Mouse (Mus musculus) CH12.LX (cell line): Measurements from ENCODE around the gene Trmt10b. TPM values are rescaled to one million over a fixed set of nuclear protein-coding genes. Genes with fewer than 3 reads are reported as not detected.

ENCODE experiments used
- DNase-seq: peaks from one replicate; pipeline ENCODE4 v3.0.0-alpha.2; 2013; ENCODE audit errors: extremely low read depth
- H3K27ac ChIP-seq: 2 replicates; pipeline ENCODE4 v1.5.1; 2012; ENCODE audit warnings: low read depth, mild to moderate bottlenecking, control low read depth, moderate library complexity; ENCODE audit not compliant: insufficient read depth
- H3K27me3 ChIP-seq: replicated peaks from 2 replicates; pipeline ENCODE3; 2012; ENCODE audit warnings: inconsistent platforms
- H3K36me3 ChIP-seq, 2 experiments: replicated peaks in 1 of 2; 2 replicates each; pipeline versions ENCODE3 to v1.6.1; 2012; ENCODE audit warnings: inconsistent platforms in 1 of 2, low read length in 1 of 2, mild to moderate bottlenecking in 1 of 2, mixed read lengths in 1 of 2, moderate library complexity in 1 of 2; ENCODE audit not compliant: control insufficient read depth in 1 of 2, insufficient read depth in 1 of 2
- H3K4me1 ChIP-seq, 2 experiments: 2 replicates each; pipeline ENCODE4 v1.6.1; 2012; ENCODE audit warnings: inconsistent platforms in 1 of 2, moderate library complexity in 1 of 2; ENCODE audit not compliant: insufficient read depth in 2 of 2, control insufficient read depth in 1 of 2
- H3K4me2 ChIP-seq: 2 replicates; pipeline ENCODE4 v1.6.1; 2012; ENCODE audit warnings: low read depth, mild to moderate bottlenecking, control low read depth; ENCODE audit not compliant: poor library complexity, insufficient read depth, severe bottlenecking
- H3K4me3 ChIP-seq, 3 experiments: fragments of 150-350 bp in 1 of 3; sonication (generic) in 1 of 3; replicated peaks in 1 of 3; 2 replicates each; pipeline versions ENCODE3 to v1.5.1; 2011 to 2012; ENCODE audit warnings: low read depth in 2 of 3, low read length in 2 of 3, mild to moderate bottlenecking in 2 of 3, moderate library complexity in 2 of 3, control low read depth in 1 of 3, improper control_type of control experiment in 1 of 3, inconsistent platforms in 1 of 3, mixed read lengths in 1 of 3; ENCODE audit not compliant: poor library complexity in 1 of 3
- H3K79me2 ChIP-seq: replicated peaks from 2 replicates; pipeline ENCODE4 v1.6.1; 2012; ENCODE audit warnings: mild to moderate bottlenecking, moderate library complexity; ENCODE audit not compliant: control insufficient read depth, poor library complexity, insufficient read depth, severe bottlenecking; ENCODE audit errors: extremely low read depth
- H3K9ac ChIP-seq: 2 replicates; pipeline ENCODE4 v1.6.1; 2012; ENCODE audit warnings: low read depth, mild to moderate bottlenecking, control low read depth, moderate library complexity; ENCODE audit not compliant: insufficient read depth
- H3K9me3 ChIP-seq: replicated peaks from 2 replicates; pipeline ENCODE3; 2012; ENCODE audit warnings: low read length, inconsistent platforms, mixed read lengths
- BHLHE40 ChIP-seq: IDR thresholded peaks from 2 replicates; pipeline ENCODE4 v1.6.1; 2011; ENCODE audit warnings: mild to moderate bottlenecking, low read depth, low read length, improper control_type of control experiment
- CHD1 ChIP-seq: IDR thresholded peaks from 2 replicates; pipeline ENCODE4 v1.6.1; 2012; ENCODE audit warnings: low read depth, low read length, improper control_type of control experiment, inconsistent platforms
- CHD2 ChIP-seq: IDR thresholded peaks from 2 replicates; pipeline ENCODE4 v1.6.1; 2011; ENCODE audit warnings: low read length, improper control_type of control experiment
- E2F4 ChIP-seq: IDR thresholded peaks from 2 replicates; pipeline ENCODE4 v1.6.1; 2011; ENCODE audit warnings: low read depth, low read length, improper control_type of control experiment; ENCODE audit not compliant: insufficient replicate concordance
- ELF1 ChIP-seq: IDR thresholded peaks from 2 replicates; pipeline ENCODE4 v1.6.1; 2014; ENCODE audit warnings: low read depth, mild to moderate bottlenecking, inconsistent platforms, low read length, improper control_type of control experiment
- EP300 ChIP-seq: IDR thresholded peaks from 2 replicates; pipeline ENCODE4 v1.6.1; 2011; ENCODE audit warnings: low read length, improper control_type of control experiment
- ETS1 ChIP-seq: conservative IDR thresholded peaks from 2 replicates; pipeline ENCODE4 v1.6.1; 2012; ENCODE audit warnings: low read depth, mild to moderate bottlenecking, inconsistent platforms, low read length, improper control_type of control experiment, moderate library complexity
- GABPA ChIP-seq: IDR thresholded peaks from 2 replicates; pipeline ENCODE4 v1.6.1; 2012; ENCODE audit warnings: low read depth, low read length, improper control_type of control experiment, inconsistent platforms; ENCODE audit not compliant: insufficient replicate concordance
- HCFC1 ChIP-seq: IDR thresholded peaks from 2 replicates; pipeline ENCODE4 v1.6.1; 2012; ENCODE audit warnings: low read depth, mild to moderate bottlenecking, inconsistent platforms, low read length, improper control_type of control experiment
- IRF4 ChIP-seq: IDR thresholded peaks from 2 replicates; pipeline ENCODE4 v1.6.1; 2014; ENCODE audit warnings: low read depth, mild to moderate bottlenecking, inconsistent platforms, low read length, improper control_type of control experiment
- JUN ChIP-seq: IDR thresholded peaks from 2 replicates; pipeline ENCODE4 v1.6.1; 2011; ENCODE audit warnings: low read depth, mild to moderate bottlenecking, low read length, improper control_type of control experiment, moderate library complexity; ENCODE audit not compliant: insufficient read depth
- JUND ChIP-seq: conservative IDR thresholded peaks from 2 replicates; pipeline ENCODE4 v1.6.1; 2011; ENCODE audit warnings: low read depth, low read length, improper control_type of control experiment
- KAT2A ChIP-seq: IDR thresholded peaks from 2 replicates; pipeline ENCODE4 v1.6.1; 2012; ENCODE audit warnings: low read length, improper control_type of control experiment, inconsistent platforms; ENCODE audit not compliant: insufficient replicate concordance
- MAX ChIP-seq: IDR thresholded peaks from 2 replicates; pipeline ENCODE4 v1.6.1; 2011; ENCODE audit warnings: low read length, improper control_type of control experiment
- MEF2A ChIP-seq: IDR thresholded peaks from 2 replicates; pipeline ENCODE4 v1.6.1; 2014; ENCODE audit warnings: low read depth, mild to moderate bottlenecking, inconsistent platforms, low read length, improper control_type of control experiment, borderline replicate concordance
- MXI1 ChIP-seq: IDR thresholded peaks from 2 replicates; pipeline ENCODE4 v1.6.1; 2011; ENCODE audit warnings: mild to moderate bottlenecking, low read depth, low read length, improper control_type of control experiment
- MYC ChIP-seq: IDR thresholded peaks from 2 replicates; pipeline ENCODE4 v1.6.1; 2011; ENCODE audit warnings: low read depth, mild to moderate bottlenecking, improper control_type of control experiment, low read length
- NELFE ChIP-seq: IDR thresholded peaks from 2 replicates; pipeline ENCODE4 v1.6.1; 2011; ENCODE audit warnings: low read depth, low read length, improper control_type of control experiment
- NRF1 ChIP-seq: IDR thresholded peaks from 2 replicates; pipeline ENCODE4 v1.6.1; 2014; ENCODE audit warnings: low read depth, mild to moderate bottlenecking, inconsistent platforms, low read length, improper control_type of control experiment, moderate library complexity
- PAX5 ChIP-seq: IDR thresholded peaks from 2 replicates; pipeline ENCODE4 v1.6.1; 2012; ENCODE audit warnings: low read length, inconsistent platforms, mixed read lengths
- POLR2A ChIP-seq: IDR thresholded peaks from 2 replicates; pipeline ENCODE4 v1.6.1; 2011; ENCODE audit warnings: low read depth, mild to moderate bottlenecking, improper control_type of control experiment, low read length
- POLR2AphosphoS2 ChIP-seq: IDR thresholded peaks from 2 replicates; pipeline ENCODE4 v1.6.1; 2011; ENCODE audit warnings: low read depth, low read length, improper control_type of control experiment
- RAD21 ChIP-seq: IDR thresholded peaks from 2 replicates; pipeline ENCODE4 v1.6.1; 2011; ENCODE audit warnings: low read depth, mild to moderate bottlenecking, low read length, improper control_type of control experiment, moderate library complexity
- RCOR1 ChIP-seq: conservative IDR thresholded peaks from 2 replicates; pipeline ENCODE4 v1.6.1; 2012; ENCODE audit warnings: low read depth, mild to moderate bottlenecking, inconsistent platforms, low read length, improper control_type of control experiment
- SIN3A ChIP-seq: IDR thresholded peaks from 2 replicates; pipeline ENCODE4 v1.6.1; 2012; ENCODE audit warnings: low read length, improper control_type of control experiment, inconsistent platforms
- TBP ChIP-seq: conservative IDR thresholded peaks from 2 replicates; pipeline ENCODE4 v1.6.1; 2011; ENCODE audit warnings: low read depth, low read length, improper control_type of control experiment
- TCF12 ChIP-seq: IDR thresholded peaks from 2 replicates; pipeline ENCODE4 v1.6.1; 2014; ENCODE audit warnings: low read depth, mild to moderate bottlenecking, inconsistent platforms, low read length, improper control_type of control experiment
- UBTF ChIP-seq: IDR thresholded peaks from 2 replicates; pipeline ENCODE4 v1.6.1; 2012; ENCODE audit warnings: low read depth, mild to moderate bottlenecking, inconsistent platforms, low read length, improper control_type of control experiment, moderate library complexity
- USF2 ChIP-seq: conservative IDR thresholded peaks from 2 replicates; pipeline ENCODE4 v1.6.1; 2011; ENCODE audit warnings: low read depth, low read length, improper control_type of control experiment
- ZKSCAN1 ChIP-seq: IDR thresholded peaks from 2 replicates; pipeline ENCODE4 v1.6.1; 2012; ENCODE audit warnings: low read depth, inconsistent platforms, low read length, improper control_type of control experiment, borderline replicate concordance
- dilution Hi-C: fragments of 300-500 bp; cut with MboI; formaldehyde crosslinking; loops from 2 replicates; pipeline ENCODE4 v1.14.3; 2020; ENCODE audit warnings: low sequenced_read_pairs; ENCODE audit not compliant: extremely low pct_unique_long_range_greater_than_20kb, extremely low pct_ligation_motif_present
- in situ Hi-C: fragments of 300-500 bp; cut with MboI; formaldehyde crosslinking; loops from 3 replicates; pipeline ENCODE4 v1.14.3; 2019; ENCODE audit warnings: low sequenced_read_pairs, low pct_ligation_motif_present, low pct_unique_long_range_greater_than_20kb, mixed read lengths
- polyA plus RNA-seq: library from polyadenylated mRNA; unstranded; fragments of >175 nt; gene quantifications from 2 replicates; pipeline ENCODE4 v1.2.1, GENCODE M21; 2012; ENCODE audit warnings: low read depth; ENCODE audit not compliant: insufficient read length
- total RNA-seq, 2 experiments: library from RNA; depleted of rRNA; stranded (reverse); fragments of 300-350 nt in 1 of 2; fragments of >200 nt in 1 of 2; gene quantifications; 2 replicates each; pipeline ENCODE4 v1.2.3; 2012 to 2014

The Trmt10b gene
- total and polyA plus RNA-seq, 3 experiments, result 7.6 to 13.4 (median 9.5) TPM

GRCm38 (mm10) chr4:45341226-45341625 is 44.3 kb downstream of the Trmt10b start:
- in situ Hi-C loops, result no loop called here
- Histone ChIP-seq H3K27ac (no peak overlapping the region), H3K79me2 (peaks cover 20% of the 10 kb centered on the region), H3K27me3 (no peaks in the 10 kb centered on the region), H3K9me3 (no peaks in the 10 kb centered on the region), H3K4me1 (peaks cover 5 to 23% of the 10 kb centered on the region in 2 experiments), H3K36me3 (peaks cover under 1 to 11% of the 10 kb centered on the region in 2 experiments), H3K4me2 (peak overlapping the region; percentile 40), H3K4me3 (peak overlapping the region in 2 of 3 experiments; percentile 59 to 91), H3K9ac (0 out of 2 replicates have a peak overlapping the region, but pooled peaks have one; percentile 66)
- dilution Hi-C loops, result no loop called here
- TF ChIP-seq KAT2A (no peak), USF2 (no peak), PAX5 (no peak), MAX (no peak), CHD2 (no peak), JUN (no peak), MXI1 (no peak), RCOR1 (no peak), POLR2A (no peak), JUND (no peak), HCFC1 (no peak)
- DNase-seq, result no peak

GRCm38 (mm10) chr4:45341669-45342249 is 44.8 kb downstream of the Trmt10b start, which contains the start of gene Dcaf10:
Gene Dcaf10, plus strand, starts transcription at chr4:45342101.
- peak within 1 kb of the TSS; percentile 82 for H3K4me2 ChIP-seq
- peaks cover 2 to 12% of the 10 kb centered on the region in 2 experiments for H3K36me3 ChIP-seq
- peak within 1 kb of the TSS; percentile 49; the same call in 1 of the 2 replicates for H3K27ac ChIP-seq
- no peaks in the 10 kb centered on the region for H3K27me3 ChIP-seq
- H3K9ac ChIP-seq, result peak within 1 kb of the TSS; percentile 87
- H3K9me3 ChIP-seq, result no peaks in the 10 kb centered on the region
- peaks cover 20% of the 10 kb centered on the region for H3K79me2 ChIP-seq
- H3K4me1 ChIP-seq, result peaks cover 5 to 23% of the 10 kb centered on the region in 2 experiments
- in situ Hi-C loops, result no loop called here
- peak; percentile 85 for DNase-seq
- peak within 1 kb of the TSS; percentile 86 to 95 (median 91) for H3K4me3 ChIP-seq
- dilution Hi-C loops, result no loop called here
- peak; percentile 87 for TF ChIP-seq IRF4
- TF ChIP-seq BHLHE40, result peak; percentile 64
- TF ChIP-seq ELF1, result peak; percentile 95
- peak; percentile 79; the same call in 1 of the 2 replicates for TF ChIP-seq POLR2AphosphoS2
- TF ChIP-seq MEF2A, result peak; percentile 89
- TF ChIP-seq USF2, result no peak
- peak; percentile 43; the same call in 1 of the 2 replicates for TF ChIP-seq RCOR1
- peak; percentile 71 for TF ChIP-seq MAX
- TF ChIP-seq MYC, result 0 out of 2 replicates have a peak, but pooled peaks have one; percentile 50
- TF ChIP-seq ETS1, result no peak
- 0 out of 2 replicates have a peak, but pooled peaks have one; percentile 33 for TF ChIP-seq EP300
- TF ChIP-seq NELFE, result peak; percentile 92
- TF ChIP-seq SIN3A, result peak; percentile 91
- TF ChIP-seq TBP, result peak; percentile 86
- TF ChIP-seq HCFC1, result peak; percentile 89
- peak; percentile 86 for TF ChIP-seq CHD2
- TF ChIP-seq GABPA, result peak; percentile 19; the same call in 1 of the 2 replicates
- no peak for TF ChIP-seq ZKSCAN1
- TF ChIP-seq RAD21, result no peak
- TF ChIP-seq MXI1, result peak; percentile 81; the same call in 1 of the 2 replicates
- TF ChIP-seq TCF12, result peak; percentile 96
- TF ChIP-seq KAT2A, result peak; percentile 76; the same call in 1 of the 2 replicates
- TF ChIP-seq E2F4, result 0 out of 2 replicates have a peak, but pooled peaks have one; percentile 54
- TF ChIP-seq UBTF, result no peak
- peak; percentile 81 for TF ChIP-seq POLR2A
- TF ChIP-seq CHD1, result peak; percentile 83; the same call in 1 of the 2 replicates
- peak; percentile 56; the same call in 1 of the 2 replicates for TF ChIP-seq NRF1
